Mouse (Mus musculus) CD4-positive, CD25-positive, alpha-beta regulatory T cell, adult 2 months (primary cell): Measurements from ENCODE around the gene Ppara.

Experiments
- DNase-seq: peaks from one replicate; pipeline ENCODE4 v3.0.0-alpha.2; 2012; ENCODE audit warnings: low read depth, low spot score

Ppara gene

GRCm38 (mm10) chr15:85806886-85807285, 72.1 kb downstream of the Ppara start:
- DNase-seq = no peak

GRCm38 (mm10) chr15:85807404-85807803, 72.6 kb downstream of the Ppara start:
- no peak for DNase-seq

- no peak for DNase-seq
Observed at GRCm38 (mm10) chr15:85808031-85808430, 73.2 kb downstream of the Ppara start.

GRCm38 (mm10) chr15:85808434-85808833, 73.7 kb downstream of the Ppara start:
- no peak for DNase-seq

- DNase-seq = peak; percentile 35
Observed at GRCm38 (mm10) chr15:85809091-85809490, 74.3 kb downstream of the Ppara start.

GRCm38 (mm10) chr15:85810462-85810805, 75.7 kb downstream of the Ppara start:
- no peak for DNase-seq

GRCm38 (mm10) chr15:85810806-85811521, 76.2 kb downstream of the Ppara start:
- peak; percentile 83 for DNase-seq

GRCm38 (mm10) chr15:85811535-85812277, 76.9 kb downstream of the Ppara start, which contains the start of gene Cdpf1:
Cdpf1 (minus strand) TSS chr15:85811697.
- peak; percentile 98 for DNase-seq

GRCm38 (mm10) chr15:85813428-85813827, 78.6 kb downstream of the Ppara start:
- DNase-seq = no peak

GRCm38 (mm10) chr15:85821203-85822010, 86.6 kb downstream of the Ppara start, which contains the start of gene Pkdrej:
Pkdrej (minus strand) TSS chr15:85821734.
- peak; percentile 15 for DNase-seq

GRCm38 (mm10) chr15:85822011-85822359, 87.2 kb downstream of the Ppara start:
- no peak for DNase-seq

- DNase-seq = no peak
Observed at GRCm38 (mm10) chr15:85826676-85827075, 91.9 kb downstream of the Ppara start.

GRCm38 (mm10) chr15:85828071-85828470, 93.3 kb downstream of the Ppara start:
- no peak for DNase-seq

GRCm38 (mm10) chr15:85829470-85829869, 94.7 kb downstream of the Ppara start:
- no peak for DNase-seq

- peak; percentile 88 for DNase-seq
Observed at GRCm38 (mm10) chr15:85831954-85832590, 97.3 kb downstream of the Ppara start, which contains the start of gene Ttc38. Ttc38 (plus strand) TSS chr15:85832306.

- peak; percentile 15 for DNase-seq
Observed at GRCm38 (mm10) chr15:85832599-85832998, 97.8 kb downstream of the Ppara start.

GRCm38 (mm10) chr15:85835335-85835734, 100.6 kb downstream of the Ppara start:
- peak; percentile 48 for DNase-seq

GRCm38 (mm10) chr15:85836887-85837286, 102.1 kb downstream of the Ppara start:
- no peak for DNase-seq

- peak; percentile 60 for DNase-seq
Observed at GRCm38 (mm10) chr15:85840983-85841382, 106.2 kb downstream of the Ppara start.

GRCm38 (mm10) chr15:85841796-85842360, 107.1 kb downstream of the Ppara start:
- DNase-seq = no peak

- DNase-seq = no peak
Observed at GRCm38 (mm10) chr15:85845071-85845470, 110.3 kb downstream of the Ppara start.
